ENCODE assay signal across 8 mouse cellular contexts in genomic region chr3:67583125-67583845, GRCm38 (mm10). TPM values are rescaled to one million over a fixed set of nuclear protein-coding genes. Genes with fewer than 3 reads are reported as not detected.
DNase-seq lines count a peak whose midpoint lies in the region; ATAC-seq and TF ChIP-seq lines count a peak whose summit lies in the region.

No protein-coding gene starts in this region.

- ATAC-seq in G1E (ENCODE audit: extremely low read depth, insufficient number of reproducible peaks, low FRiP score, poor library complexity, severe bottlenecking), result 0 out of 2 replicates have a peak, but pooled peaks have one; percentile 22
- ATAC-seq in forebrain, postnatal 0 days, result no peak
- no peak; the same call in 1 of the 2 replicates for ATAC-seq in liver, embryonic 14.5 days (ENCODE audit: insufficient read depth)

- peak; percentile 7 for DNase-seq in kidney, adult 18-20 months
- no peak for DNase-seq in kidney, postnatal 10 days
- peak; percentile 14 for DNase-seq in G1E (ENCODE audit: low spot score)
- DNase-seq in forebrain, postnatal 0 days, result no peak
- no peak for DNase-seq in liver, embryonic 14.5 days (ENCODE audit: low read depth in 3 of 3, low spot score in 3 of 3)
- DNase-seq in T-cell, adult 2 months (ENCODE audit: low spot score), result no peak
- DNase-seq in ovary, postnatal 10 days (ENCODE audit: low spot score), result no peak
- no peak for DNase-seq in cerebellum, postnatal 4 days (ENCODE audit: low spot score in 2 of 2)

- H3K4me1 ChIP-seq in G1E (ENCODE audit: insufficient read depth, low read depth, low read length), result peaks cover 26% of the 10 kb centered on the region
- H3K4me1 ChIP-seq in forebrain, postnatal 0 days (ENCODE audit: insufficient read depth), result peaks cover 10% of the 10 kb centered on the region; the same call in 1 of the 2 replicates
- H3K4me1 ChIP-seq in liver, embryonic 14.5 days (replicated peaks; ENCODE audit: control insufficient read depth in 2 of 2, insufficient read depth in 2 of 2, low read length in 1 of 2), result peaks cover 3 to 4% of the 10 kb centered on the region in 2 experiments

- H3K36me3 ChIP-seq in G1E (replicated peaks), result peaks cover 38% of the 10 kb centered on the region
- H3K36me3 ChIP-seq in forebrain, postnatal 0 days (ENCODE audit: insufficient read depth), result peaks cover 5% of the 10 kb centered on the region; the same call in 1 of the 2 replicates
- H3K36me3 ChIP-seq in liver, embryonic 14.5 days (replicated peaks; ENCODE audit: control insufficient read depth, insufficient read depth, low read depth), result no peaks in the 10 kb centered on the region

- peak overlapping the region; percentile 86 for H3K4me2 ChIP-seq in forebrain, postnatal 0 days (ENCODE audit: low read depth)
- peak overlapping the region; percentile 85 for H3K4me2 ChIP-seq in liver, embryonic 14.5 days (ENCODE audit: low read depth)

- WGBS in forebrain, postnatal 0 days, result 24% methylated on average over 16 of the region's 16 CpGs
- WGBS in liver, embryonic 14.5 days (ENCODE audit: insufficient replicate concordance), result 13% methylated on average over 16 of the region's 16 CpGs

- no peaks in the 10 kb centered on the region for H3K27me3 ChIP-seq in G1E (ENCODE audit: insufficient read depth, low read length)
- H3K27me3 ChIP-seq in forebrain, postnatal 0 days (ENCODE audit: insufficient read depth, low read length), result no peaks in the 10 kb centered on the region
- no peaks in the 10 kb centered on the region for H3K27me3 ChIP-seq in liver, embryonic 14.5 days (ENCODE audit: control insufficient read depth, insufficient read depth, low read length)

- TF ChIP-seq EP300 in liver, embryonic 14.5 days (IDR thresholded peaks at IDR 0.05; ENCODE audit: low read depth), result no peak

- no peaks in the 10 kb centered on the region for H3K9me3 ChIP-seq in G1E (replicated peaks)
- H3K9me3 ChIP-seq in forebrain, postnatal 0 days (ENCODE audit: low read length), result no peaks in the 10 kb centered on the region
- no peaks in the 10 kb centered on the region for H3K9me3 ChIP-seq in liver, embryonic 14.5 days (ENCODE audit: control insufficient read depth, low read length)

- no peak for TF ChIP-seq CTCF in G1E (IDR thresholded peaks at IDR 0.05; ENCODE audit: low read depth, low read length)
- no peak for TF ChIP-seq CTCF in forebrain, postnatal 0 days (IDR thresholded peaks at IDR 0.05; ENCODE audit: low read depth)
- no peak for TF ChIP-seq CTCF in liver, embryonic 14.5 days (IDR thresholded peaks at IDR 0.05; ENCODE audit: low read depth)

- H3K27ac ChIP-seq in forebrain, postnatal 0 days (ENCODE audit: low read depth, low read length), result peak overlapping the region; percentile 73
- no peak overlapping the region for H3K27ac ChIP-seq in liver, embryonic 14.5 days

- peak overlapping the region; percentile 63 for H3K9ac ChIP-seq in forebrain, postnatal 0 days
- peak overlapping the region; percentile 70 for H3K9ac ChIP-seq in liver, embryonic 14.5 days (replicated peaks)

- peak overlapping the region; percentile 99 for H3K4me3 ChIP-seq in G1E (ENCODE audit: low read depth, low read length)
- H3K4me3 ChIP-seq in forebrain, postnatal 0 days (ENCODE audit: low read depth, low read length), result peak overlapping the region; percentile 67
- H3K4me3 ChIP-seq in liver, embryonic 14.5 days (ENCODE audit: insufficient read depth in 1 of 2, low read depth in 2 of 2, low read length in 2 of 2), result peak overlapping the region; percentile 65 to 72

RNA-seq across cellular contexts. Expression of gene Mfsd1, which starts 0.7 kb away (rescaled TPM):
- total RNA-seq in G1E (2014; fragmentation: Nextera tagmentation), result 29.5 and 30.1 TPM in 2 replicates
- 188 and 206 TPM in 2 replicates for total RNA-seq in G1E (2017)
- 24.0 and 25.6 TPM in 2 replicates for polyA plus RNA-seq in G1E (2012)
- 22.6 and 27.1 TPM in 2 replicates for total RNA-seq in forebrain, postnatal 0 days (2014; rRNA removed)
- 27.3 and 29.0 TPM in 2 replicates for polyA plus RNA-seq in forebrain, postnatal 0 days (2015; fragmentation: Nextera tagmentation; extraction: Ambion mirVana)
- 10.6 and 11.6 TPM in 2 replicates for polyA plus RNA-seq in liver, embryonic 14.5 days (2012; rRNA removed)
- polyA plus RNA-seq in liver, embryonic 14.5 days (2014; fragmentation: Nextera tagmentation; extraction: Ambion mirVana), result 25.9 and 29.4 TPM in 2 replicates

Comparison
In these comparisons a context has a peak if more than half of its experiments do, and no peak if none do; other contexts are left out.
1. DNase-seq: peak in kidney, adult 18-20 months (single experiment) and G1E (single experiment); none in kidney, postnatal 10 days (single experiment), forebrain, postnatal 0 days (single experiment), liver, embryonic 14.5 days (0 of 3), T-cell, adult 2 months (single experiment), ovary, postnatal 10 days (single experiment) and cerebellum, postnatal 4 days (0 of 2).
2. Peak in every context shown above with its lines, with median percentiles within 50 percentile points of each other: H3K4me3 ChIP-seq.